Mouse (Mus musculus): ENCODE results near the gene Slc4a1. TPM values are rescaled to one million over a fixed set of nuclear protein-coding genes. Genes with fewer than 3 reads are reported as not detected.

Slc4a1 gene
- polyA plus RNA-seq (2012; rRNA removed): 295 and 300 TPM in 2 replicates

DNA sequence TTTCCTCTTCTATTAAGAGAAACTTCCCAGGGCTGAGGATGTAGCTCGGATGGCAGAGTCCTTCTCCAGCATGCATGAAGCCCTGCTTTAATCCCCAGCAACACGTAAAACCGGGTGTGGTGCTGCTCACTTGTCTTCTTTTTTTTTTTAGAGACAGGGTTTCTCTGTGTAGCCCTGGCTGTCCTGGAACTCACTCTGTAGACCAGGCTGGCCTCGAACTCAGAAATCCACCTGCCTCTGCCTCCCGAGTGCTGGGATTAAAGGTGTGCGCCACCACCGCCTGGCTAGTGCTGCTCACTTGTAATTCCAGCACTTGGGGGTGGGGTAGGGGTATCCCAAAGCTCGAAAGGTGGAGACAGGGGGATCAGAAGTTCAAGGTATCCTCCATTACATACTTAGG is at the start of gene Slc4a1:
TSS of gene Slc4a1 (minus strand) at position 101 of the 400 bp plus-strand sequence.

DNA sequence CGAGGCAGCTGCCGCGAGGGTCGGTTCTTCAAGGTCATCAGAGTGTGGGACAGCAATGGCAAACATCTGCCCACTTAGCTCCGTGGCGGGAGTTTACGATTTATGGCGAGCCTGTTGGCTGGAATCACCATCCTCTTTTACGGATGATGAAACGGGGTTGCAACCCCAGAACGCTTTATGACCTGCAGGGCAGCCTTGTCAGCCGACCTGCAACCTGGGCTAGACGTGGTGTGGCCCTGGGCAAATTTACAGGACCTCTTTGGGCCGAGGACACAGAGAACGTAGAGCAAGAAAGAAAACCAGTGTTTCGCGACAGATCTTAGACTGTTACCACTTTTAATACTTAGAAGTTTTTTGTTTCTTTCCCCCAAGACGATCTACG is 41.8 kb upstream of the Slc4a1 start, which contains the start of gene Slc25a39:
TSS of gene Slc25a39 (minus strand) at position 113 of the 382 bp plus-strand sequence.

DNA sequence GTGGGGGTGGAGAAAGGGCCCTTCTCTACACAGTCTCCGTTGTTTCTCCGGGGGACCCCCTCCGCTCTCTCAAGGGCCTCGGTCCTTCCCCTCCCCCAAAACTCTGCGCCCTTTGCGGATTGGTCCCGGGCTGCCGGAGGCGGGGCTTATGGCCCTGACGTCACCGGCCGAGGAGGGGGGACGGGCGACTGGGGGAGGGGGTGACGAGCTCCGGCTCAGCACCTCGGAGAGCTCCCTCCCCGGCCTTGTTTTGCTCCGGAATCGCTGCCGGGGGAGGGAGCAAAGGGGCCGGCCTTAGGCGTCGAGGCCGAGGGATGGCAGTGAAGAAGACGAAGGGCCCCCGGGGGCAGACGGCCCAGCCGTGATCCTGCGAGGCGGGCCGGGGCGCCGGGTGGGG is 27.2 kb upstream of the Slc4a1 start, which contains the start of gene Rundc3a:
TSS of gene Rundc3a (plus strand) at position 166 of the 397 bp plus-strand sequence.

DNA sequence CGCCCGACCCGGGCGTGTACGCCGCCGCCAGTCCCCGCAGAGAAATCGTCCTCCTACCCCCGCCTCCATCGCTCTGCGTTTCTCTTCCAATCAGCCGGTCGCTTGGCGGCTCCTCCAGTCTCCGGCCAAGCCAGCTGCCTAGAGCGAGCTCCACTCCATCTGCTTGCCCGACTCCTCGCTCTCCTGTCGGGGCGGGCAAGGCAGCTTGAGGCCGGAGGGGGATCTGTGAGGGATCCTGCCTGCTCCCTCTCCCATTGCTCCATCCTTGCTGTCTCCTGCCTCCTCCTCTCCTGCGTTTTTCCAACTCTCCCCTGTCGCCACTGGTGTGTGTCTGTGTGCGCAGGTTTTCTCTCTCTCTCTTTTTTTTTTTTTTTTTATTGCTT is 46.6 kb downstream of the Slc4a1 start, which contains the start of gene Ubtf:
TSS of gene Ubtf (minus strand) at position 333 of the 383 bp plus-strand sequence.

Other genes with a start within 250 kb of the Slc4a1 start
- gene Nags, start 220.7 kb downstream of the Slc4a1 start, polyA plus RNA-seq (2012; rRNA removed): 24.4 and 27.6 TPM in 2 replicates
- 6.8 and 7.4 TPM in 2 replicates for gene Tmem101, start 209.8 kb downstream of the Slc4a1 start, polyA plus RNA-seq (2012; rRNA removed)
- 11.3 and 13.1 TPM in 2 replicates for gene Lsm12, start 180.9 kb downstream of the Slc4a1 start, polyA plus RNA-seq (2012; rRNA removed)
- gene G6pc3, start 176.6 kb downstream of the Slc4a1 start, polyA plus RNA-seq (2012; rRNA removed): 9.6 and 11.1 TPM in 2 replicates
- gene Hdac5, start 136.0 kb downstream of the Slc4a1 start, polyA plus RNA-seq (2012; rRNA removed): 23.1 and 27.8 TPM in 2 replicates
- 4.9 and 5.0 TPM in 2 replicates for gene BC030867, start 117.3 kb downstream of the Slc4a1 start, polyA plus RNA-seq (2012; rRNA removed)
- gene Asb16, start 97.5 kb downstream of the Slc4a1 start, polyA plus RNA-seq (2012; rRNA removed): 0.20 and 0.26 TPM in 2 replicates
- gene Tmub2, start 81.3 kb downstream of the Slc4a1 start, polyA plus RNA-seq (2012; rRNA removed): 21.9 and 22.2 TPM in 2 replicates
- gene Atxn7l3, start 69.6 kb downstream of the Slc4a1 start, polyA plus RNA-seq (2012; rRNA removed): 10.8 and 12.7 TPM in 2 replicates
- gene Ubtf, start 46.5 kb downstream of the Slc4a1 start, polyA plus RNA-seq (2012; rRNA removed): 24.8 and 26.1 TPM in 2 replicates
- gene Rundc3a, start 27.2 kb upstream of the Slc4a1 start, polyA plus RNA-seq (2012; rRNA removed): 0.50 and 0.54 TPM in 2 replicates
- gene Slc25a39, start 41.7 kb upstream of the Slc4a1 start, polyA plus RNA-seq (2012; rRNA removed): 199 and 201 TPM in 2 replicates
- 54.1 and 57.5 TPM in 2 replicates for gene Grn, start 64.1 kb upstream of the Slc4a1 start, polyA plus RNA-seq (2012; rRNA removed)
- 1.7 and 2.3 TPM in 2 replicates for gene Fam171a2, start 81.5 kb upstream of the Slc4a1 start, polyA plus RNA-seq (2012; rRNA removed)
- 22.7 and 27.8 TPM in 2 replicates for gene Itga2b, start 103.9 kb upstream of the Slc4a1 start, polyA plus RNA-seq (2012; rRNA removed)
- 5.3 and 6.3 TPM in 2 replicates for gene Gpatch8, start 190.2 kb upstream of the Slc4a1 start, polyA plus RNA-seq (2012; rRNA removed)
- 0.13 and 0.16 TPM in 2 replicates for gene Gm11627, start 213.3 kb upstream of the Slc4a1 start, polyA plus RNA-seq (2012; rRNA removed)
- gene Fzd2, start 238.2 kb upstream of the Slc4a1 start, polyA plus RNA-seq (2012; rRNA removed): 0.73 and 0.80 TPM in 2 replicates

Data from liver, embryonic 18 days (tissue).